Mouse (Mus musculus) thymus, postnatal 25 days (tissue): Measurements from ENCODE around the gene Itpr1.

ENCODE experiments used
- DNase-seq: peaks from one replicate; pipeline ENCODE4 v3.0.0; 2022

The Itpr1 gene

DNA sequence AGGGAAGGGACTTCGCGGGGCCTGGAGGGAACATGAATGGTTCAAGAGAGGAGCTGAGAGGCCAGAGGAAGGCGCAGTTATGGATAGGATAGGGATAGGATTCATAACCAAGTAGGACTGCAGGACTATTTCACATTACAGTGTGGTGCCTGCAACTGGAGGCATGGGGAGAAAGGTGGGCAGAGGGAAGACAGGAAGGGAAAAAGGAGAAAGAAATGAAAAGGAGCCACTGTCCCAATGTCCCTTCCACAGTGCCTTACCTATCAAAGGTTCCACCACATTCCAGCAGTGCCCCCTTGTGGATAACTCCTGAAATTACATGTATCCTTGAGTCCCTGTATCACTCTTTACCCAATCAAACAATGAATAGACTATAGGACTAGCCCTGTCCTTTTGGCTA is 195.2 kb downstream of the Itpr1 start:
- peak; percentile 45 for DNase-seq

GRCm38 (mm10) chr6:108408726-108409125 is 195.8 kb downstream of the Itpr1 start:
- DNase-seq, result no peak

- DNase-seq, result no peak
These were observed 197.9 kb downstream of the Itpr1 start for GRCm38 (mm10) chr6:108410771-108411170.

DNA sequence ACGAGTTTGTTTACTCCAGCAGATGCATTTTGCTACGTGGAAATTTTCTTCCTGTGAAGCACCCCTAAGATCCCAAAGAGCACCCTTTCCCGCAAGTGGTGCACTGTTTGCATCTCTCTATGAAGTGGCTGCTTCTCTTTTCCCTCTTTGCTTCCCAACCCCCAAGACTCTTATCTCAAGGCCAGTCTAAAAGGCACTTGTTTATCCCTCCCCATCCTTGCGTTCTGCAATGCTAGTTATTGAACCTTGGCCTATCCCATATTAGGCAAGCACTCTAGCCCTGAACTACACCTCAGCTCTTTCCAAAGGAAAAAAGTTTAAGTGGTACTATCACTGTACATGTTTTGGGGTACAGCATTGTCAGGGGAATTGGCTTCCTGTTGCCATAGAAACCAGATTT is 198.3 kb downstream of the Itpr1 start:
- no peak for DNase-seq

- DNase-seq, result no peak
These were observed 200.1 kb downstream of the Itpr1 start for GRCm38 (mm10) chr6:108413006-108413405.

GRCm38 (mm10) chr6:108413593-108413992 is 200.7 kb downstream of the Itpr1 start:
- no peak for DNase-seq

GRCm38 (mm10) chr6:108415847-108416246 is 203.0 kb downstream of the Itpr1 start:
- no peak for DNase-seq

DNA sequence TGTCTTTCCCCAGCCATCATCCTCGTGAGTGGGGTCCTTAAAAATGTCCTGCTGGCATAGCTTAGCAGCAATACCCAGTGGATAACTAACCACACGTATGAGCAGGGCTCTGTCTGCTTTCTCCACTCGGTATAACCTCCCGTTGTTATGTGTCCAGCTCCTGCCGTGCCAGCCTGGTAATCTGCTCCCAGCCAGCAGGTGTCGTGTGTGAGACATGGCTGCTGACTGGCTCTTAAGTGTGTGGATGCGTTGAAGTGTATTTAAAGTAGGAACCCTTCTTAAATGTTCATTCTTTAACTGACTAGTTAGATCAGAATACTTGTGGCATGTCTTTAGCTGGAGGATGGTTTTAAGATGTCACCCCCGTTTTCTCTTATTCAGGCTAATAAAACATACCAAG is 204.6 kb downstream of the Itpr1 start:
- peak; percentile 20 for DNase-seq

DNA sequence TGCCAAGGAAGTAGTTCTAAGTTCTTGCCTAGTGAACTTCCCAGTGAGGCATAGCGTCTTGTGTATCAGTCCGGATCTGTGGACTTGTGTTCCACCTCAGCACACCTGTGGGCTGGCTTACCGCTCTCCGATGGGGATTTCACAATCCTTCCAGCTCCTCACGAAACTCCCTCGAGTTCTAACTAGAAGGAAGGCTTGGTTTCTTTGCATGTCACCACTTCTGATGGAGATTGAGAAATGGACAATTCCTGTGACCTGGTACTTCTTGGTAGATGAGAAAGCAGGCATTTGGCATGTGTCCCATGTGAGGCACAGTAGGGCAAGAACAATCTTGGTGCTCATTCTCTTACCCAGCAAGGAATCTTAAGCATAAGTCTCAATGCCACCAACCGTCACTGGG is 205.3 kb downstream of the Itpr1 start:
- DNase-seq, result no peak

- DNase-seq, result no peak
These were observed 212.1 kb downstream of the Itpr1 start for GRCm38 (mm10) chr6:108424749-108425584.

DNA sequence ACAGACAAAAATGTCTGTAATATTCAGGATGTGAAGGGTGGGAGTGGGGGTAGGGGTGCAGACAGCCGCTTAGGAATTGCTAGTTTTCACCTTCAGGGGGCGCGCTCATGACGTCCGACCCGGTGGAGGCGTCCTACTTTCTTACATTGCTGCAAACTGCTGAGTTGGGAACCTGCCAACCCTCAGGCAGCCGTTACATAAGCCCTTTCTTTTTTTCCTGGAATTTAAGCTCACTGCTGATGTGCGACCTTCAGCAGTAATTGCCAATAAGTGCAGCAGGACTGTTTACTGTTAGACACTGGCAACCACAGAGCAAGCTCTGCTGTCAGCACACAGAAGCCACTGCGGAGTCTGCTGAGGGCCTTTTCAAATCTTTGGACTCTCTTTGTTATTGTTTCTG is 213.9 kb downstream of the Itpr1 start:
- DNase-seq, result peak; percentile 68

GRCm38 (mm10) chr6:108428383-108428782 is 215.5 kb downstream of the Itpr1 start:
- no peak for DNase-seq

DNA sequence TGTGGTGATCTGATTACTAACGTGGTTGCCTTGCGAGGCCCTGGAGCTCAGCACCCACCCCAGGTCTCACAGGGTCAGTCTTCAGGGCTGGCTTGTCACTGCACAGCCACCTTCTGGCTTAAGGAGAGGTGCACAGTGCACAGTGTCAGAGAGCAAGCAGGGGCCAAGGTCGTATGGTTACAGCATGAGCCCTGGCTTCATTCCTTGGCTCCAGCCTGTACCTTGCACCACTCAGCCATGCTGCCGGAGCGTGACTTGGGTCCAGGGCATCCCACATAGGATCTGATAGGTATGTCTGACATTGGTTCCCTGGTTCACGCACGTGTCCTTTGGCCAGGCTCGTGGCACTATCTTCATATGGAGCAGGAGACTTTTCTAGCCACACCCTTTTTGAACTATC is 217.1 kb downstream of the Itpr1 start:
- DNase-seq, result no peak

DNA sequence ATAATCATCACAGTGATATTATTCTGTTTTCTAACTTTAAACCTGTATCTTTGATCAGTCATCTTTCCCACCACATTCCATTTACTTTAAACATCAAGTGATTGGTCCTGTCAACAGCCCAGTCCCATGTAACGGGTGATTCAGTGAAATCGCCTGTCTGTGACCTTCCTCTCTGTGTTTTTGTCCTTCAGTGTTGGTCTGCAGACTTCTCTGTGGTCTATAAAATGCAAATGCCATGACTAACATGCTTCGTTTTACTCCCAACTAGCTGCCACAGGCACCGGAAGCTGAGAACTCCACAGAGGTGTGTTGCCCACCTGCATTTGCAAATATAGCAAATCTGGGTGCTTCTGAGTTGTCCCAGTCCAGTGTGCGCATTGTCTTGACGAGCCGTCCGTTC is 218.3 kb downstream of the Itpr1 start:
- no peak for DNase-seq

GRCm38 (mm10) chr6:108432836-108433235 is 219.9 kb downstream of the Itpr1 start:
- no peak for DNase-seq

DNA sequence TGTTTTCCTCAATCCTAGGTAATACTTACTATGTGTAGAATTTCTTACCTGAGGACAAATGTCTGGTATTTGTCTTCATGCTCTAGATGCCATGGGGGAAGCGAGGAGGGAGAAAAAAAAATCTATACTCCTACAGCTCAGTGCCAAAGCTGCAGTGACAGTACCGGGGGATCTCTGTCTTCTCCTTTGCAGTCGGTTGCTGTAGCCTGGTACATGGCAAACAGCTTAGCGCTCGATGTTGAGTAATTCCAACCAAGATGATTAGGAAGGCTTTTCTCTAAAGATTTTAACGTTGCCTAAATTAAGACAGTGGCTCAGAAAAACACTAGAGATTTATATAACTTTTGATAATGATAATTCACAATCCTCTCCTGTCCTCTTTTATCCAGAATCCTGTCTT is 221.9 kb downstream of the Itpr1 start:
- DNase-seq, result no peak

GRCm38 (mm10) chr6:108435467-108435866 is 222.6 kb downstream of the Itpr1 start:
- DNase-seq, result no peak

- no peak for DNase-seq
These were observed 223.7 kb downstream of the Itpr1 start for GRCm38 (mm10) chr6:108436608-108437007.

- no peak for DNase-seq
These were observed 228.4 kb downstream of the Itpr1 start for GRCm38 (mm10) chr6:108441290-108441689.

- DNase-seq, result no peak
These were observed 229.4 kb downstream of the Itpr1 start for GRCm38 (mm10) chr6:108442291-108442690.

DNA sequence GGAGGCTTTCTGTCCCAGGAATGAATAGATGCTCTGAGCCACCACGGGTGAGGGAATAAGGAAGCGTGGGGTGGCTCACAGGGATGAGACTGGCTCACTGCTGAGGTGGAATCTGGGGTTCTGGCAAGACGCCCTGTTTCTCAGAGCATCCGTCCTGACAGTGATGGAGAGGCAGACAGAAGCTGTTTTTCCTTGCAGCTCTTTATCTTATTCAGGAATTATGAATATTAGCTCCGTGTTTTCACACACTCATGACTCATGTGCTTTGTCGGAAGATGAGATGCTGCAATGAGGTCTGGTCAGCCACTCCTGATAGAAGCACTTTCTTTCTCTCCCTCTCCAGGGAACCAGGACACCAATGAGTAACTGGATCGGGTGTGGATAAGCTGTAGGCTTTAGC is 231.5 kb downstream of the Itpr1 start:
- DNase-seq, result no peak

DNA sequence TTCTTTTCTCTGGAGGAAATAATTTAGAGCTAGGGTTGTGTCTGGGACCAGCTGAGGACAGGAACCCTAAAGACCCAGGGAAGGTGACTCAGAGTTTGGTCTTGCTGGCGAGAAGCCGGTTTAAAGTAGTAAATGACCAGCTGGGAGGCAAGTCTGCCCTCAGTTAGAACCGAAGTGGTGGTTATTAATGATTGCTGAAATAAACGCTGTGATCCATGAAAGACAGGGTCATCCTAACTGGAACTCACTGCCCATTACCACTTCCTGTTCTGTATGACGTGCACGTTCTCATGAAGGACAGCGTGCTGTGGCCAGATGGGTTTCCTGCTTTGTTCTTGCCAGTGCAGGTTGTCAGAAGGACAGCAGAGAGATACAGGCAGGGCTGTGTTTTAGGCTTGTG is 232.1 kb downstream of the Itpr1 start:
- DNase-seq, result no peak

DNA sequence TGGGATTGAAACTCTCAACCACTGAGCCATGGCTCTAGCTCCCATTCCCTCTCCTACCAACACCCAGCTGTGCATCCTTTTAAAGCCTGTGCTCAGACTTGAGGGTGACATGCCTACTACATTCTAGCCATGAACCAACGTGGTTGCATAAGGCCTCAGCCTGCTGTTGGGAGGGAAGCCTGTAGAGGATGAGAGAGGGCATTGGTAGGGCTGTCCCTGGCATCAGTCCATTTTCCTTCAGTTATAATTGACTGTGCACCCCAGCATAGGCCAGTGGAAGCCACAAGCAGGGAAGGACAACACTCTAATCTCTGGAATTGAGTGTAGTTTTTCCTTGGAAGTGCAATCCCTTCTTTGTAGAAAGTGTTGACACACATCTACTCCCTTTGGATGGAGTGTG is 233.9 kb downstream of the Itpr1 start:
- DNase-seq, result no peak

DNA sequence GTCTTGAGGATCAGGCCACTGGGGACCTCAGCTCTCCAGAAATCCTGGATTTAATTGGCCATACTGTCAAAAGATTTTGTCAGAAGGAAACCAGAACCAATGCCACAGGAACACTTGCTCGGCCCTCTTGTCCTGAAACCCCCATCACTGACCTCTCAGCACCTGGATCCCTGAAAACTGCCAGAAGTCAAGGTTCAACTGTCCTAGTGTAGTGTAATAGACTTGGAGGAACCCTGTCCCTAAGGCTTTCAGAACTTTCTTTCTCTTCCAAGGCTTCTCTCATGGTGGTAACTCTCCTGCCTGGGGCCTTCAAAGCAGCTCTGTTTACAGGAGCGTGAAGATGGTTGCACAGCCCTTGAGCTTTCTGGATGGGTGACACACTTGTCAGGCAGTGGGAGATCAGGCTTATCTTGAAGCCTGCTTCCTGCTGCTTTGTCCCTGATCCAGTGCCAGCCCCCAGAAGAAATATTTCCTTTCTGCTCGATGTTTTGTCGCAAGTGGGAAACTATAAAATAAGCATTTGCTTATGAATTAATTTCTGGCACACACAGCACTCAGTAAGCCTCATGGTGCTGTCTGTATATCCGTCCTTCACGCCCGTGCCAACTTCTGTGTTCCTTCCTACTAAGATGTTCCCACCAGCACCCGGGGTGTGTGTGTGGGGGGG is 234.4 kb downstream of the Itpr1 start:
- DNase-seq, result no peak
